Mouse (Mus musculus) lung, embryonic 16.5 days (tissue): ENCODE results near the gene Rps8. TPM values are rescaled to one million over a fixed set of nuclear protein-coding genes. Genes with fewer than 3 reads are reported as not detected.

ENCODE experiments used
- ATAC-seq: fragments of 200-750 bp; cut with Nextera tagmentation; 2 replicates; pipeline ENCODE4 v1.8.0; 2017; ENCODE audit warnings: low read depth, mild to moderate bottlenecking, moderate library complexity
- H3K27ac ChIP-seq: fragments of 300-500 bp; sonication (generic); 2 replicates; pipeline ENCODE4 v1.5.1; 2014; ENCODE audit warnings: mild to moderate bottlenecking, control low read depth, low read length
- H3K27me3 ChIP-seq: fragments of 300-500 bp; sonication (generic); 2 replicates; pipeline ENCODE4 v1.6.1; 2014; ENCODE audit warnings: low read depth, low read length, mixed read lengths; ENCODE audit not compliant: control insufficient read depth, insufficient read depth
- H3K36me3 ChIP-seq: fragments of 300-500 bp; sonication (generic); 2 replicates; pipeline ENCODE4 v1.6.1; 2014; ENCODE audit warnings: low read length; ENCODE audit not compliant: control insufficient read depth, insufficient read depth
- H3K4me1 ChIP-seq: fragments of 300-500 bp; sonication (generic); replicated peaks from 2 replicates; pipeline ENCODE4 v1.6.1; 2014; ENCODE audit warnings: low read length, mixed read lengths; ENCODE audit not compliant: control insufficient read depth, insufficient read depth
- H3K4me2 ChIP-seq: fragments of 300-500 bp; sonication (generic); 2 replicates; pipeline ENCODE4 v1.6.1; 2014; ENCODE audit warnings: low read depth, low read length, control low read depth
- H3K4me3 ChIP-seq: fragments of 300-500 bp; sonication (generic); 2 replicates; pipeline ENCODE4 v1.5.1; 2014; ENCODE audit warnings: mild to moderate bottlenecking, low read length, control low read depth
- H3K9ac ChIP-seq: fragments of 300-500 bp; sonication (generic); 2 replicates; pipeline ENCODE4 v1.6.1; 2014; ENCODE audit warnings: low read length, control low read depth
- H3K9me3 ChIP-seq: fragments of 300-500 bp; sonication (generic); 2 replicates; pipeline ENCODE4 v1.6.1; 2016; ENCODE audit warnings: low read length; ENCODE audit not compliant: control insufficient read depth
- WGBS: fragments of 180-500 bp; shearing (Covaris S2); extraction: QIAGEN DNeasy Blood & Tissue Kit; methylation state at CpG from one replicate; pipeline ENCODE4 v1.1.7; 2014; 5-methylcytosine and 5-hydroxymethylcytosine counted together
- polyA plus RNA-seq: library from polyadenylated mRNA; unstranded; fragments of >200 nt; fragmentation: Nextera tagmentation; extraction: Ambion mirVana; gene quantifications from 2 replicates; pipeline ENCODE4 v1.2.1, GENCODE M21; 2015

Gene Rps8
- polyA plus RNA-seq, 1 experiment from 2014 or later = 904 TPM

GRCm38 (mm10) chr4:117150212-117150733 lies 5.8 kb downstream of the Rps8 start:
- Histone ChIP-seq H3K27ac (no peak overlapping the region), H3K4me1 (peaks cover 17% of the 10 kb centered on the region), H3K36me3 (peaks cover 46% of the 10 kb centered on the region), H3K4me2 (no peak overlapping the region), H3K9ac (no peak overlapping the region), H3K4me3 (no peak overlapping the region), H3K27me3 (no peaks in the 10 kb centered on the region), H3K9me3 (no peaks in the 10 kb centered on the region)
- 90% methylated on average over 6 of the region's 6 CpGs for WGBS
- no peak for ATAC-seq

GRCm38 (mm10) chr4:117149291-117150211 lies 6.5 kb downstream of the Rps8 start:
- 65% methylated on average over 6 of the region's 6 CpGs for WGBS
- Histone ChIP-seq H3K9ac (no peak overlapping the region), H3K27me3 (no peaks in the 10 kb centered on the region), H3K27ac (no peak overlapping the region), H3K4me3 (no peak overlapping the region), H3K9me3 (no peaks in the 10 kb centered on the region), H3K4me1 (peaks cover 17% of the 10 kb centered on the region), H3K4me2 (no peak overlapping the region), H3K36me3 (peaks cover 46% of the 10 kb centered on the region)
- ATAC-seq = no peak

GRCm38 (mm10) chr4:117148815-117149214 lies 7.2 kb downstream of the Rps8 start:
- Histone ChIP-seq H3K9me3 (no peaks in the 10 kb centered on the region), H3K27me3 (no peaks in the 10 kb centered on the region), H3K4me2 (no peak overlapping the region), H3K4me1 (peaks cover 11% of the 10 kb centered on the region), H3K9ac (no peak overlapping the region), H3K27ac (no peak overlapping the region), H3K36me3 (peaks cover 39% of the 10 kb centered on the region), H3K4me3 (no peak overlapping the region)
- no peak for ATAC-seq
- 59% methylated on average over 24 of the region's 24 CpGs for WGBS

- H3K27ac ChIP-seq = no peak overlapping the region
- H3K4me3 ChIP-seq = no peak overlapping the region
- WGBS = 71% methylated on average over 18 of the region's 18 CpGs
- H3K36me3 ChIP-seq = peaks cover 33% of the 10 kb centered on the region
- no peak overlapping the region for H3K9ac ChIP-seq
- ATAC-seq = no peak
- no peaks in the 10 kb centered on the region for H3K27me3 ChIP-seq
- peaks cover 6% of the 10 kb centered on the region for H3K4me1 ChIP-seq
- no peaks in the 10 kb centered on the region for H3K9me3 ChIP-seq
- H3K4me2 ChIP-seq = no peak overlapping the region
These were observed 7.9 kb downstream of the Rps8 start for GRCm38 (mm10) chr4:117148047-117148713.

GRCm38 (mm10) chr4:117146176-117146575 lies 9.9 kb downstream of the Rps8 start:
- Histone ChIP-seq H3K27me3 (no peaks in the 10 kb centered on the region), H3K9me3 (no peaks in the 10 kb centered on the region), H3K4me3 (no peak overlapping the region), H3K36me3 (peaks cover 15% of the 10 kb centered on the region), H3K27ac (no peak overlapping the region), H3K4me1 (no peaks in the 10 kb centered on the region), H3K4me2 (no peak overlapping the region), H3K9ac (no peak overlapping the region)
- 33% methylated on average over 15 of the region's 15 CpGs for WGBS
- ATAC-seq = no peak; the same call in 1 of the 2 replicates

GRCm38 (mm10) chr4:117145248-117145647 lies 10.8 kb downstream of the Rps8 start:
- H3K9ac ChIP-seq = no peak overlapping the region
- H3K4me3 ChIP-seq = no peak overlapping the region
- no peaks in the 10 kb centered on the region for H3K9me3 ChIP-seq
- no peaks in the 10 kb centered on the region for H3K4me1 ChIP-seq
- H3K36me3 ChIP-seq = peaks cover 6% of the 10 kb centered on the region
- 87% methylated on average over 13 of the region's 13 CpGs for WGBS
- ATAC-seq = no peak
- no peaks in the 10 kb centered on the region for H3K27me3 ChIP-seq
- no peak overlapping the region for H3K27ac ChIP-seq
- H3K4me2 ChIP-seq = no peak overlapping the region

GRCm38 (mm10) chr4:117143023-117143422 lies 13.0 kb downstream of the Rps8 start:
- no peak overlapping the region for H3K4me3 ChIP-seq
- ATAC-seq = no peak
- H3K4me2 ChIP-seq = no peak overlapping the region
- no peaks in the 10 kb centered on the region for H3K27me3 ChIP-seq
- no peaks in the 10 kb centered on the region for H3K9me3 ChIP-seq
- H3K9ac ChIP-seq = no peak overlapping the region
- 37% methylated on average over 7 of the region's 7 CpGs for WGBS
- H3K36me3 ChIP-seq = no peaks in the 10 kb centered on the region
- H3K27ac ChIP-seq = no peak overlapping the region
- H3K4me1 ChIP-seq = no peaks in the 10 kb centered on the region

GRCm38 (mm10) chr4:117140613-117141012 lies 15.4 kb downstream of the Rps8 start:
- WGBS = 30% methylated on average over 4 of the region's 4 CpGs
- no peak for ATAC-seq
- H3K36me3 ChIP-seq = no peaks in the 10 kb centered on the region
- no peak overlapping the region for H3K9ac ChIP-seq
- H3K4me2 ChIP-seq = no peak overlapping the region
- H3K4me1 ChIP-seq = no peaks in the 10 kb centered on the region
- no peak overlapping the region for H3K27ac ChIP-seq
- H3K9me3 ChIP-seq = no peaks in the 10 kb centered on the region
- no peaks in the 10 kb centered on the region for H3K27me3 ChIP-seq
- H3K4me3 ChIP-seq = no peak overlapping the region

- H3K4me3 ChIP-seq = no peak overlapping the region
- no peaks in the 10 kb centered on the region for H3K9me3 ChIP-seq
- H3K4me1 ChIP-seq = peaks cover 3% of the 10 kb centered on the region
- H3K27ac ChIP-seq = no peak overlapping the region
- H3K27me3 ChIP-seq = no peaks in the 10 kb centered on the region
- no peak; the same call in 1 of the 2 replicates for ATAC-seq
- no peak overlapping the region for H3K4me2 ChIP-seq
- H3K36me3 ChIP-seq = no peaks in the 10 kb centered on the region
- no peak overlapping the region for H3K9ac ChIP-seq
- WGBS = 5% methylated on average over 2 of the region's 2 CpGs
These were observed 16.8 kb downstream of the Rps8 start for GRCm38 (mm10) chr4:117139217-117139612.
